Mouse (Mus musculus) adrenal gland, postnatal 25 days (tissue): ENCODE measurements at regions not wholly inside any gene's neighbourhood (a gene's known extent, or its start where the extent isn't known, plus 50 kb on each side); places are given as distances from the start of the nearest gene placed in this dataset.

ENCODE experiments used
- DNase-seq: peaks from one replicate; pipeline ENCODE4 v3.0.0; 2021; ENCODE audit warnings: mixed read lengths

DNA sequence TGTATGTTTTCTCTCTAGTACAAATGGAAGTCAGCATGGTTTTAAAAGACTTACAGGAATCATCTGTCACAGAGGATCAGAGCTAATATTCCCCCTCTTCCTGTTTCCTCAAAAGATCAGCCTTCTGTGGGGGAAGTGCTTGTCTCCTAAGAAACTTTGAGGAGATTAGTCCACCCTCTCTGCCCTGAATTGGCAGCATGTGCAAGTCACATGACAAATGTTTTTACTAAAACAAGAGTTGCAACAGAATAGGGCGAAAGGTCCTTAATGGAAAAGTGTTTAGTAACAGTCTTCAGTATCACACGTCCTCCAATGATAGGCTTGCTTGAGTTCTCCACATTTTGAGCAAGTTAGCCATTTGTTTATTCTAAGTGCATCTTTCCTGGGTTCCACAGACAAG, 162.8 kb downstream of the Fzd1 start:
- DNase-seq, result no peak

DNA sequence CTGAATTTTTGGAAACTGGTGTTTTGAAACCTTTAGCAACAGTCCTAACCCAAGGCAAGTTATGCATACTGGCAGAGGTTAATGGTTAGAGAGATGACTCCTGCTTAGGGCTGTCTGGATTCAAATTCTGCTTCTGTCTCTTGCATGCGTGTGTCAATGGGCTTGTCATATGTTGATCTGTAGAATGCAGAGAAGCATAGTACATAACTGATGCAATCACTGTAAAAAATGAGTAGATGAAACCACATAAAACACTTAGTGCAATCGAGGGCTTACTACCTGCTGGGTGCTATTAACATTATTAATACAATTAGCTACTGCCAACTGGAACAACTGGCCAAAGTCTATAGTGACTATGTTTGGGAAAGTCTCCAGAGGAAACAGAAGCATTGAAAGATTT, 163.3 kb downstream of the Fzd1 start:
- DNase-seq, result no peak

DNA sequence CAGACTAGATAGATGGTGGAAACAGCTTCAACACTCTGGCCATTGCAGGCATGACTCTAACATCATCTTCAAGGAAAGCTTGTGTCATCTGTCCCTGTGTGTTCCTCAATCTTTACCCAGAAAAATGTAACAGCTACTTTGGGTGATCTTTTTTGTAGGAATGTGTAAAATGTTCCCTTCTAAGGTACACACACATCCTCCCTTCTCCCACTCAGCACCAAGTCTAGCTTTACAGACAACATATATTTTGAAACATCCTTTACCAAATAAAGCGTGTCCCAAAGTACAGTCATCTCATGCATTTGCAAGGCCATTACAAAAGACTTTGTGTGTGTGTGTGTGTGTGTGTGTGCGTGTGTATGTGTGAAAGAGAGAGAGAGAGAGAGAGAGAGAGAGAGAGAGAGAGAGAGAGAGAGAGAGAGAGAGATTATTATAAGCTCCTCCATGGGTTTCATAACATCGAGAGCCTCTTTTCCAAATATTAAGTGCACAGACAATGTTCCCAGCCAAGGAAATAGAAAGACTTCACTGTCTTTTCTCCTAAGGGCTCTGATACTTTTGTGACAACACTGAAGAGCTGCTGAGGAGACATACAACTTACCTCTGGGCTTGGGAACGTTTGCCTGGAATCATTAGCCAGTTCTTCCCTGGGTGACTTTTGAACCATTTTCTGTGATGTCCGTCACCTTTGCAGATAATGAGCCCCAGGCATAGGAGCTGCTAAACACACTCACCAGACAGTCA, 164.0 kb downstream of the Fzd1 start:
- no peak for DNase-seq

DNA sequence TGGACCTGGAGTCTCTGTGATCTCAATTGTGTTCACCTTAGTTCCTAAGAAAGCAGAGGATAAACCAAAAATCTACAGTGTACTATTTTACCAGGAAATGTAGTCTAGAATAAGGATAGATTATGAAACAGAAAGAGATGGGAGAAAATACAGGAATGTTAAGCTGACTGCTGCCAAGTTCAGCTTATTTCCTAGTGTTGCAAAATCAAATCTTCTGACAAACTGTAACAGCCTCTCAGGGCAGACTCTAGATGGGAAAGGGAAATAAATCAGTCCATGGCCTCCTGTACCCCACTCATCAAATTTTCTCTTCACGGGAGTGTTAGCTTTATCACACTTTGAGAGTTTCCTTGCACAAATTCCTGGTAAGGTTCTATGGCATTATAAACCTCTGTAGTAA, 166.1 kb downstream of the Fzd1 start:
- DNase-seq, result no peak

DNA sequence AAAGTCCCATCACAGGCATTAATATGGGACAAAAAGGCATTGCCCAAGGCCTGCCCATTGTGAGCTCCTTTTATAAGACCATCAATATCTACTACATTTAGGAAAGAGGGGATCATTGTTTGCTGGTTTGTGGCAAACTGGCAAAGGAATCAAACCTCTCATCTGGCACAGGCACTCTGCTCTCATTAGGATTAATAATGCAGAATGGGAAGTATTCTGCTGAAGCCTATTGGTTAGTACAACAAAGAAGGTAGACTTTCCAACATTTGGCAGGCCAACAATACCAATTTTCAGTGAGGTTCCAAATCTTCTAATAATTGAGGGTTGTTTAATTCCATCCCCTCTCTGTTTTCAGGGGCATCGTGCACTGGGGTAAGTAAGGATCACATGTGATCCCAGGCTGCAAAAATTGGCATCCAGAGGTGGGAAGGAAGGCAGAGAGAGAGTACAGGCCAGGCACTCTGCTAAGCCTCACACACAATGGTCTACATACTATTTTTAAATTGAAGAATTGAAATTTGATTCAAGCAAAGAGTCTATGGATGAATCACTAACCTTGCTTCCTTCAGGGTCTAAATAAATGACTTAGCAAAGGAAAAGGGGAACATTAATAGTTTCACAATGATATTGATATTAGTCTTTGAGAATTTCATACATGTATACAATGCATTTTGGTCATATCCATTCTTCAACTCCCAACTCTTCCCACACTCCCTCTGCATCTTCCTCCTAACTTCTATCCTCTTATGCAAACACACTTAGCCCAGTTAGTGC, 174.9 kb downstream of the Fzd1 start:
- no peak for DNase-seq

DNA sequence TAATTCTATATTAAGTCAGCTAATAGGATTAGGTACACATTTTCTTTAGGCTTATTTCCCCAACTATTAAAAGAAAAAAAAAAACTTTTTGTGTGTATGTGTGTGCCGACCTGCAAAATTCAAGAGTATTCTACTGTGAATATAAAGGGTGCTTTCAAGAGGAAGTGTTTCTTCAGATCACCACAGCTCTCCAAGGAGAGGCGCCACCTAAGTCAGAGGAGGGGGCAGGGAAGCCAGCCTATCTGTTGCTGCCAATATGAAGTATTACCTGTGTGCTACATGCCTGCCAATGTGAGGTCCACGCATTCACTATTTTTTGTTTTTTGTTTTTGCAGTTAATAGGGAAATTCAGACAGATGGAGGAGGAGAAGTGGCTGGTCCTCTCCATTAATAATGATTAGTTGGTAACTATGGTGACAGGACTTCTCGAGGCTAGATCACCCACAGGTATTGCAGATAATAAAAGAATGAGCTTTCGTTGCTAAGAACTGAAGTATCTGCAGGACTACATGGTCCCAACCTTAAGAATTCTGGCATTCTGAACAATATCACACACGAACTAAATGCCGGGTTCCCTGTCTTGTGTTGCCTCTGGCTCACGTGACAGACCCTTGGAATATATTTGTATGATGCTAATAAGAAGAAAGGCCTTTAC, 177.5 kb downstream of the Fzd1 start:
- no peak for DNase-seq

DNA sequence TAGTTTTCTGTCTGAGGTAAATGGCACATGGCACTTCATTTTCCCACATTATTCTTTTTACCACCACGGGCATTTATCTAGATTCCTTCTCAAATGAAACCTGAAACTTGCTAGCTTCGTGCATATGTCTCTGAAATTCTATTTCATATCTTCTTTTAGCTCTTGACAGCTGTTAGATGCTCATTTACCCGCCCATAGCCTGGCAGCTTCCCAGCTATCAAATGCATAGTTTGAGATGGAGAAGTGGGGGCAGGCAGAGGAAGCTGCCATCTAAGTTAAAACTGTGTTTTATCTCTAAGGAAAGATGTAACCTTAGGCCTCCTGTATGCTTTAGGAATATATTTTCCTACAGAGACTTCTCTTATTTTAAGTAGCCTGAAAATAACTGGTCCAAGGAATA, 179.0 kb downstream of the Fzd1 start:
- DNase-seq, result no peak

DNA sequence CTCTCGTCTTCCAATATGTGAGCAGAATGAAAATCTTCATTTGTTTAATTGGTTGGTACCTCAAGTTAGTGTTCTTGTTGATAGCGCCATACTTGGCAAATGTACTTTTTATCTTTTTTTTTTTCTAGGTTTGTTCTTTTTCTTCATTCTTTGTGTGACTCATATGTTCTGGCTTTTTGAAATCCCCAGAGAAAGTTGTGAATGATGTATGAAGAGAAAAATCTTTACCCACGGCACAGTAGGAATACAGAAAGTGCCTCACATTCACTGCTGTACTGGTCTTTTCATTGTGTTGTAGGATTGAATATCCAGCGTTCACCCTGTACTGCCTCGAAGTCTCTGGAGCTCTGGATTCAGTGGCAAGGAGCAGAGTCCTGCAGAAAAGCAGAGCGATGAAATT, 180.7 kb downstream of the Fzd1 start:
- DNase-seq, result no peak

DNA sequence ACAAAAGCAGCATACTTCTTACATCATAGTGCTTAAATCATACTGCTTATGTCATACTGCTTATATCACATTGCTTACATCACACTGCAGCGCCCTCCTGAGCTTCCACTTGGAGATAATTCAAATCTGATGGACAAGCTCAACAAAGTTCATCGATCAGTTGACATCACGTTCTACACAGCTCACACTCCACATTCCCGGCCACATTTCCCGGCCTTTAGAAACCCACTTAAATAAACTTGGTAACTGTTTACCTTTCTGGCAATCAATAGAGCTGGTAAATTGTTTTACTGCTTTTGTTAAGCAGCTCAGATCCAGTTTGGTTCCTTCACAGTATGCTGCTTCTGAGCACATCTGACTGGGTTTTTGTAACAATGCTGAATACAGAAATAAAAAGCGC, 194.0 kb downstream of the Fzd1 start:
- DNase-seq, result no peak

DNA sequence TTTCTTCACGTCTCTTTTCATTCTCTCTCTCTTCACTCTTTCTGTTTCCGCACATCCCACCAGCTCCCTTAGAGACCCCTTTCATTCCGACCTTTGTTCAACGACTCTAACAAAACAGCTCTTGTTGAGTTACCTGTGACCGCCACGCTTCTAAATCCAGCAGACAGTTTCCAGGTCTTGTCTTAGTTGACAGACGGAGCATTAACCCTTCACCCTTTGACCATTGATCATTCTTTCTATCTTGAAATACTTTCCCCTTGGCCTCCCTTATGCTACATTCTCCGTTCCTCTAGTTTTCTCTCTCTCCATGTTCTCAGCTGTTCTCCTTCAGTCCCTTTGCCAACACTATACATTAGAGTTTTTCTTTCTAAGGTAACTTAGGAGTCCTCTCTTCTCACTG, 196.2 kb downstream of the Fzd1 start:
- DNase-seq, result no peak

DNA sequence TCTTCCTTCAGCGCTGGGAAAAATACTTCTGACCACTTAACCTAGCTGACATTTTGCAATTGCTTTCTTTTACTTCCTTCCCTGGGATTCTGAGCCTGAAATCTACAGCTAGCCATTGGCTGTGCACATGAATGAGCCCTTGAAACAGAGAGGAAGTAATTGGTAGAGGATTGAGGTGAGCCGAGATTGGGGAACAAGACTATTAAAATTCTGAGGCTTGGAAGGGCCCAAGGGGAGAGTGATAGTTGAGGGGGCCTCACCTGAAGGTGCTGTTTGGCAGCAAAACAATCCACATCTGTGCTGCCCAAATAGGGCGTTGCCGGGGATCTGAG, 196.7 kb downstream of the Fzd1 start:
- DNase-seq, result no peak

DNA sequence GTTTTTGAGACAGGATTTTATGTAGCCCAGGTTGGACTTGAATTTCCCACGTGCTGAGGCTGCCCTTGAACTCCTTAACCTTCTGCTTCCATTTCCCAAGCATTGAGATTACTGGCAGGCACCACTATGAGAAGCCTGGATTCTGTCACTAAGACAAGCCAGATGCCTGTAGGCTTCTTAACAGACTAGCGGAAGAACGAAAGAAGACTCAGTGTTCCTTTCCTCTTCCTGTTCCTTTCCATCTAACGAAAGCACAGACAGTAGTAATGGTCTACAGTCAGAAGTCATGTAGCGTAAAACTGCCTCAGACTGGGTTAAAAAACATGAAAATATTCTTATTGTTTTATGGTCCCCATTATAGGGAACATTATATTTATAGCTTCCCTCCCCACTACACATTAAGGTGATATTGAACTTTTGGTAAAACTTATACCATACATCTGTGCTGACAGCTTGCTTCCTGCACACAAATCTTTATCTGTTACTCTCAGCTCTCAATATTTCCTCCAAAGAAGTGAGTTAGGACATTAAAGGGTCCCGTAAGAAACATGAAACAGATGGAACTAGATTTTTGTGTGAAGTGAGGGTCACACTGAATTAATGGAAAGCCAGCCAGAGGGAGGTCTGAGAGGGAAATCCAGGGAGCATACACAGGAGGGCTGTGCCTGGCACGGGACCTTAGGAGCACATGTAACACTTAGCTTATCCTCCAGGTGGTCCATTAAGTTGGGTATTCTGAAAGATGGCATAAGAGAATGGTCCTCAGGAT, 197.3 kb downstream of the Fzd1 start:
- no peak for DNase-seq

DNA sequence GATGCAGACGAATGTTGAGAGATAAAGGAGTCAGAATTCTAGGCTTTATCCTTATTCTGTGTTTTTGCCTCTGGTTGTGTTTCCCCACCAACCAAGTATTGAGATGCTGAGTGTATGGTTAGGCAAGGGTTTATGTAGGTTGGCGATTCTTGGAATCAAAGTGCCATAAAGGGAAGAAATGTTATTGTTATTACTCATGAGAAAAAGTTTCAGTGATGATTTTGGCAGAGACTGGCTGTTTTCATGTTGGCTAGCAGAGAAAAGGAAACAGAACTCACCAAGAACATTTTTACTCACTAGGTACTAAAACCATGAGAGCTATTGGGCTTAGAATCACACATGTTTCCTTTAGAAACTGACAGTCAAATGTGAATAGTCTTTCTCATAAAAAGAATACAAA, 202.9 kb downstream of the Fzd1 start:
- no peak for DNase-seq

DNA sequence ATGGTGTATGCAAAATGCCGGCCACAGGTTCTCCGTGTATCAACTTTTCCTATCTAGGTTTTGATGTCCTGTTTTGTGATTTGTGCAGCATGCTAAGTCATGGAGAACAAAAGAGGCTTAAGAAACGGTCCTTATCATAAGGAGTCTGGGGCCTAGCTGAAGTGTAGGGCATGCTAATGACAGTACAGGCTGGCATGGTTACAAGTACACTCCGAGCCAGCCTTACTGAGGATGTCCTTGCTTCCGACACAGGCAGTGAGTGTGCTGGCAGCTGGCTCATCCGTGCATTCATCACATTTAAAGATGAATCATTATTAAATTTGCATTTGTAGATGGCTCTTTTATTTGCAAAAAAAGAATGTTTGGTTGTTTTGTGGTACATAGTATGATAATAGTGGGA, 219.3 kb downstream of the Fzd1 start:
- peak; percentile 46 for DNase-seq

DNA sequence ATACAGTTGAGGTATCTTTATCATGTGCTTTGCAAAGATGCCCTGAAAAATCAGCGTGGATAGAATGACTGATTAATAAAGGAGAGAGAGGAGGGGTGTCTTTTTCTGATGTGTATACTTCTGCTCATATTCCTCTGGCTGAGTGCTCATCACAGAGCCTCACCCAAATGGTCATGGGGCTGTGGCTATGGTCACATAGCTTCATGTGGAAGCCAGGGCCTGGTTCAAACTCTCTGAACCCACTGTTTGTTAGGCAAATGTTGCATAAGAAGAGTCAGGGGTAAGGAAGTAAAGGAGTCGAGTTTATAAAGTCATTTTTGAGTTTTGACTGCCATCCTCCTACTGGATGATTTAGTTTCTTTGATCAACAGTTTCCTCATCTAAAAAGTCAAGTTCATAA, 221.0 kb downstream of the Fzd1 start:
- DNase-seq, result no peak

DNA sequence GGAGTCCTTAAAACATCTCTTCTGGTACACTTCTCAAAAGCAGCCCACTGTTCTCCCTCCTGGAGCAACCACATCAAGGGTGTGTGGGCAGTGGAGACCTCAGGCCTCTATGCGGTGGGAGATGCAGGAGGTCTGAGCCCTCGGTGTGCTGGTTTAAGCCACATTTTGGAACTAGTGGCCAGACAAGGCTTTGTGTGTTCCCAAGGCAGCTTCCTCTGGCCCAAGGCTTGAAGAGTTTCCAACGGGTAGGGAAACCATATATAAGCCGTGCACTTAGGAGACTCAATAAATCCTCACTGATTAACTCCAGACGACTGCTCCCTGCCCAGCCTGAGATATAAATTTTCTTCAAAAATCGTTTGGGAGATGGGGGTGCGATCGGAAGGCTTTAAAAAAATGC, 221.9 kb downstream of the Fzd1 start:
- DNase-seq, result no peak

DNA sequence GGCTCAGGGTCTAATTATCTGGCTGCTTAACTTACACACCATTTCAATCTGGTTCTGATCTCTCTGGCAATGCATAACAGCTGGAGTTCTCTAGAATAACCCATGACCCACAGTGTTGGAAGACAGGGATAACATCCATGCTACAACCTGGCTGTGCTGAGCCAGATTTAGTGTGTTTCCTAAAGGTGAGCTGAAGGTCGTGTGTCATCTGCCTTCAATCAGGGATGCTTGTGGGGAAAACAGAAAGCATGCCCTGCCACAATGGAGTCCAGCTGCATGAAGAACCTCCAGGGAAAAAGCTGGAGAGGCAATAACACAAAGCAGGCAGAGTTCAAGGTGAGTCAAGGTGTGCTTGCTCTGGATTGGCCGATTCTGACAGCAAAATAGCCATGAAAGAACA, 223.3 kb downstream of the Fzd1 start:
- DNase-seq, result no peak

DNA sequence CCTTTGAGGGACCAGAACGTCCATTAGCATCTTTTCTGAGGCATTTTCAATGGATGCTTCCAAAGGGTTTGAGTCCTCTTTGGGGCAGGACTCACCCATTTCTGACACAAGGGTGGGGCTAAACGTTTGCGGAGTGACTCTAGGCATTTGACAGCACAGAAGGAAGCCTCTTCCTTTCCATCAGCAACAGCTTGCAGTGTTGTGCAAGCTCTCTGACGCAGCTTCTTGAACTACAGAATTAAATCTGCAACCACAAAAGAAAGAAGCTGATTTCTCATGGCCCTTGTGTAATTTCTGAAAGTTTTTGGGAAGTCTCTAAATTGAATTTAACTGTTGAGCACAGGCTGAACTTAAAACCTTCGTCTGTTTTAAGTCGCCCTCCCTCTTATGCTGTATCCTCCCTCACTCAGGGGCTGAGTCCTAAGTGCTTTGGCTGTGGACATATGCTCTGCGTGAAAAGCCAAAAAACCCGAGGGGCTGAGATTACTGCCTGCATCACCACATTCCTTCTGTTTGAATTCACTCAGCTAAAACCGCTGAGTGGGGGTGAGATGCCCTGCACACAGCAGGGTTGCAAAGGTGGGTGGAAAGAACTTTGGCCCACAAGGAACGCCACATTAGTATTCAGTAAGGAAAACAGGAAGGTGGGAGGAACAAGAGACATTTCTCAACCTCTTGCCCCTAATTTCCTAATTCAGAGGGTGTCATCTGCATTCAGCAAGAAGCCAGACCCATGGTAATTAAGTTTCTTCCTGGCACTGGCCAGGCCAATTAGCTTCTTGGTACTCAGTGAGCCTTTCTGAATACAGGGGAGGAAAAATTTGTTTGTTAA, 227.4 kb downstream of the Fzd1 start:
- no peak for DNase-seq

DNA sequence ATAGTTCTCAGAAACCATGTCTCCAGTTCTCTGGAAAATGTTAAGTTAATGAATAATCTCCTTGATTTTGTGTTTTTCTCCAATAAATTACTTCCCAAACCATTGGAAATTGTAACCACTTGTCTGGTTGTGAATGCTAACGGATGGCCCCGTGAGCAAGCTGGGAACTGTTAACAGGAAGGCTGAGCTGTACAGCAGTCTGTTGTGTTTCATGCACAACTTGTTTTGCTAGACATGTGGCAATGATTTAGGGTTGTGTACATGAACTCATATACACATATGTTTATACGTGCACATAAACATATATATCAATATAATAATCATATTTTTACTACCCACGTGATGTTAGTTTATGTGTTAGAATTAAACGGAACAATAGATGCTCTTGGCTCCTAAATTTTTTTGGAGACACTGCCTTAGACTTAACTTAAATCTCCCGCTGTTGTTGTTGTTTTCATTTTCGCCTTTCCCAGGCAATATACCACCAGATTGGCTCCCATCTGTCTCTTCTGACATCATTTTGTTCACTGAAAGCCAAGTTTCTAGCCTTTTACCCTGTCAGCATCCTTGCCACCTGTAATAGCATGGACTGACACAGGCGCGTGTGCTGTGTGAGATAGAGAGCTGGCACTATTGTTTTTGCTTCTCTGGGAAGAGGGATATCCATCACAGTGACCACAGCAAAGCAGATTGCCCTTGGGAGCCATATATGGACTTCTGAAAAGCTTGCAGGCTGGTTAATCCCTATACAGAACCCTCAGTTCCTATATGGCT, 231.6 kb downstream of the Fzd1 start:
- no peak for DNase-seq

DNA sequence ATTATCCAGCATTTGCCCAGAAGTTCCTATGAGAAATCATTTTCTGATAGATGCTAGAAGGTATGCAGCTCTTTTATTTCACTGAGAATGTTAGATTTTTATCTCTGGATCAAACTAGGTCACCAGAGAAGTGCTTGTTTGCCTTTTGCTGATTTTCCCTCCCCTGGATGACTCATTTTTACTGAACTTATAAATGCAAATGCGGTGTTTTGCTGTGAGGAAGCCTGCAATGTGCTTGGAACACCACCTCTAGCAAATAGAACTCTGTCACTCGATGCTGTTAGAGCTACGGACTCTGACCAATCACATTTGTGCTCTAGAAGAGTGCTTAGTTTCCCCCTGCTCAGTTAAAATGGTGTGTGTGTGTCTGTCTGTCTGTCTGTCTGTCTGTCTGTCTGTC, 257.2 kb downstream of the Fzd1 start:
- DNase-seq, result no peak

DNA sequence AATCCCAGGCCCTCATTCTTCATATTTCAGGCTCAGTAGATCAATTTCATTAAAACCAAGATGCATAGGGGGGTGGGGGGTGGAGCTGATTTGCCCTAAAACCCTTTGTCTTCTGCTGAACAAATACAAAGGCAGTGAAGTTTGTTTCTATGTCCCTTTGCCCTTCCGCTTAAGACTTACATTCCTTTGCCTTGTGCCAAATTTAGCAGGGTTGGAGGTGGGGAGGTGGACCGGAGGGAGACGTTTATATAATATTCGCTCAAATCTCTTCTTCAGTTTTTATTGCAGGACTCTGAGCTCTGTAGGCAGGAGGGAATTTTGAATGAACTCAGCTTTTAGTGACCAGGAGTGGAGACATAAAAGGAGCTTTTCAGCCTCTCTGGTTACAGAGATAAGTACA, 258.8 kb downstream of the Fzd1 start:
- no peak for DNase-seq
